Mouse (Mus musculus) ES-Bruce4 (cell line): ENCODE data around the gene Pde4dip.

Experiments
- CTCF ChIP-seq: IDR thresholded peaks from one replicate; pipeline ENCODE4 v1.8.1; 2011; ENCODE audit warnings: low read depth, low read length
- EP300 ChIP-seq: IDR thresholded peaks from 2 replicates; pipeline ENCODE4 v1.6.1; 2011; ENCODE audit warnings: low read depth, low read length; ENCODE audit not compliant: insufficient read depth
- POLR2A ChIP-seq: IDR thresholded peaks from one replicate; pipeline ENCODE4 v1.8.1; 2011; ENCODE audit warnings: low read length; ENCODE audit not compliant: insufficient read depth

DNA sequence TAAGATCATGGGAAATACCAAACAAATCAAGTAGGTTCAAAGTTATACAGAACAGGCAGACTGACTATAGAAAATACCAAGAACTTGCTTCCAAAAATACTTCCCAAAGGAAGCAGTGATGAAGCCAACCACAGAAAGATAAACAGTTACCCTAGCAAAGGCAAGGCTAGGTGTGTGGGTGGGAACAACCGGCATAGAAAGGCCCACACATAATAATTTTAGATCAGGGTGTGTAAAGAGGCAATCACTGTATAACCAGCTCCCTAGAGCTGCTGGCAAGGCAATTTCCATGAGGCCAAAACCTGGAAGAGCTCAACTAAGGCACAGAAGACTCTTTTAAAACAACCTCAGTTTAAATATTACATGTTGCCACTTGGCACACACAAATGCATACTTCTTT lies 29.1 kb downstream of the Pde4dip start:
- TF ChIP-seq POLR2A = no peak
- TF ChIP-seq CTCF = no peak
- TF ChIP-seq EP300 = no peak
